Mouse (Mus musculus): ENCODE results near the gene 1700086D15Rik.

DNA sequence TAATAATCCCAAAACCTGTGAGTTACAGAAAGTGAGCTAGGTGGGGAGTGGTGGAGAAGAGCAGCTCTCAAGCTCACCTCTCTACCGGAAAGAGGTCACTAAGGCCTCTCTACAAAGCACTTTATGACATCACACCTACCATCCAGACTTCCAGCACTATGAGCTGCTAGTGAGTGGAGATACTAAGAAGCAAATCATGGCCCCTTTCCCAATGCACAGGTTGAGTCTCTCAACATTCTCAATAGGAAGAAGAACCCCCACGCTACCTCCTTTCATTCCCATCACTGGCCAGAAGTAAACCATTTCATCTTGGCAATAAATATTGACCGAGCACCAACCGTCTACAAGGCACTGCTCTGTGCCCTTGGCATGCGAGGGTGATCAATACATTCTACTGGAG is at the start of gene 1700086D15Rik:
- no peak for TF ChIP-seq POLR2A (IDR thresholded peaks at IDR 0.05; ENCODE audit: extremely low read depth, insufficient read depth, low read length)
- no peak for TF ChIP-seq CTCF (IDR thresholded peaks at IDR 0.05; ENCODE audit: low read depth, low read length)
